Mouse (Mus musculus) megakaryocyte, embryonic 14.5 days (primary cell): ENCODE results near the gene Ice2. TPM values are rescaled to one million over a fixed set of nuclear protein-coding genes. Genes with fewer than 3 reads are reported as not detected.

Source experiments
- H3K27me3 ChIP-seq: replicated peaks from 2 replicates; pipeline ENCODE3; 2012; ENCODE audit warnings: inconsistent platforms
- H3K36me3 ChIP-seq: replicated peaks from 2 replicates; pipeline ENCODE3; 2012; ENCODE audit warnings: low read length, inconsistent platforms, mixed read lengths
- H3K4me1 ChIP-seq: 2 replicates; pipeline ENCODE4 v1.6.1; 2012; ENCODE audit warnings: inconsistent platforms
- H3K4me3 ChIP-seq: replicated peaks from 2 replicates; pipeline ENCODE3; 2012; ENCODE audit warnings: moderate library complexity, mild to moderate bottlenecking, inconsistent platforms
- H3K9me3 ChIP-seq: 2 replicates; pipeline ENCODE4 v1.6.1; 2012; ENCODE audit warnings: inconsistent platforms
- FLI1 ChIP-seq: IDR thresholded peaks from 2 replicates; pipeline ENCODE4 v1.6.1; 2012; ENCODE audit warnings: low read length, inconsistent platforms, mixed read lengths
- GATA1 ChIP-seq: IDR thresholded peaks from 3 replicates; pipeline ENCODE4 v1.6.1; 2012; ENCODE audit warnings: mixed read lengths, low read length, inconsistent platforms, borderline replicate concordance
- polyA plus RNA-seq: library from polyadenylated mRNA; stranded (reverse); fragments of >175 nt; gene quantifications from 2 replicates; pipeline ENCODE4 v1.2.3, GENCODE M21; 2012; ENCODE audit warnings: low replicate concordance; ENCODE audit not compliant: insufficient read depth

The Ice2 gene
- polyA plus RNA-seq, 1 experiment = 0.39 TPM

- H3K36me3 ChIP-seq = no peaks in the 10 kb centered on the region
- TF ChIP-seq GATA1 = no peak
- TF ChIP-seq FLI1 = no peak
- H3K4me1 ChIP-seq = peaks cover 25% of the 10 kb centered on the region
- H3K4me3 ChIP-seq = no peak overlapping the region
- 0 out of 2 replicates have a peak, but pooled peaks cover under 1% of the 10 kb centered on the region for H3K9me3 ChIP-seq
- H3K27me3 ChIP-seq = no peaks in the 10 kb centered on the region
These were observed 3.5 kb upstream of the Ice2 start for GRCm38 (mm10) chr9:69394234-69394633.

- Histone ChIP-seq H3K4me1 (peaks cover 27% of the 10 kb centered on the region), H3K4me3 (peak overlapping the region; percentile 97), H3K9me3 (no peaks in the 10 kb centered on the region), H3K36me3 (peaks cover 13% of the 10 kb centered on the region), H3K27me3 (no peaks in the 10 kb centered on the region)
- TF ChIP-seq GATA1 (no peak), FLI1 (no peak)
These were observed 310 bp upstream of the Ice2 start for GRCm38 (mm10) chr9:69397432-69397759.

- H3K4me1 ChIP-seq = peaks cover 27% of the 10 kb centered on the region
- peak overlapping the region; percentile 97 for H3K4me3 ChIP-seq
- H3K27me3 ChIP-seq = no peaks in the 10 kb centered on the region
- H3K9me3 ChIP-seq = no peaks in the 10 kb centered on the region
- H3K36me3 ChIP-seq = peaks cover 14% of the 10 kb centered on the region
- TF ChIP-seq GATA1 = no peak
- no peak for TF ChIP-seq FLI1
These were observed 746 bp downstream of the Ice2 start for GRCm38 (mm10) chr9:69398453-69398850.

GRCm38 (mm10) chr9:69404671-69405070 is 7.0 kb downstream of the Ice2 start:
- H3K27me3 ChIP-seq = no peaks in the 10 kb centered on the region
- TF ChIP-seq FLI1 (no peak), GATA1 (no peak)
- H3K9me3 ChIP-seq = no peaks in the 10 kb centered on the region
- 0 out of 2 replicates have a peak, but pooled peaks cover under 1% of the 10 kb centered on the region for H3K4me1 ChIP-seq
- no peak overlapping the region for H3K4me3 ChIP-seq
- peaks cover 47% of the 10 kb centered on the region for H3K36me3 ChIP-seq

- H3K4me3 ChIP-seq = no peak overlapping the region
- H3K9me3 ChIP-seq = no peaks in the 10 kb centered on the region
- H3K27me3 ChIP-seq = no peaks in the 10 kb centered on the region
- TF ChIP-seq GATA1 (no peak), FLI1 (no peak)
- no peaks in the 10 kb centered on the region for H3K4me1 ChIP-seq
- peaks cover 91% of the 10 kb centered on the region for H3K36me3 ChIP-seq
These were observed 21.8 kb downstream of the Ice2 start for GRCm38 (mm10) chr9:69419476-69419875.

- no peaks in the 10 kb centered on the region for H3K27me3 ChIP-seq
- H3K36me3 ChIP-seq = peaks cover 74% of the 10 kb centered on the region
- no peaks in the 10 kb centered on the region for H3K9me3 ChIP-seq
- no peaks in the 10 kb centered on the region for H3K4me1 ChIP-seq
- H3K4me3 ChIP-seq = no peak overlapping the region
- TF ChIP-seq FLI1 = no peak
- no peak for TF ChIP-seq GATA1
These were observed 32.8 kb downstream of the Ice2 start for GRCm38 (mm10) chr9:69430531-69430930.

- H3K36me3 ChIP-seq = peaks cover 59% of the 10 kb centered on the region
- no peaks in the 10 kb centered on the region for H3K4me1 ChIP-seq
These were observed 34.3 kb downstream of the Ice2 start for GRCm38 (mm10) chr9:69431863-69432555.

GRCm38 (mm10) chr9:69435194-69435593 is 37.5 kb downstream of the Ice2 start:
- TF ChIP-seq GATA1 (no peak), FLI1 (no peak)
- Histone ChIP-seq H3K9me3 (no peaks in the 10 kb centered on the region), H3K4me3 (no peak overlapping the region), H3K4me1 (peaks cover 5% of the 10 kb centered on the region; the same call in 1 of the 2 replicates), H3K36me3 (peaks cover 31% of the 10 kb centered on the region), H3K27me3 (no peaks in the 10 kb centered on the region)

More at GRCm38 (mm10) chr9:69431863-69432555, 34.3 kb downstream of the Ice2 start:
- no peak overlapping the region for H3K4me3 ChIP-seq
- TF ChIP-seq FLI1 (no peak), GATA1 (no peak)
- no peaks in the 10 kb centered on the region for H3K9me3 ChIP-seq
- no peaks in the 10 kb centered on the region for H3K27me3 ChIP-seq

- peaks cover 26% of the 10 kb centered on the region for H3K36me3 ChIP-seq
- no peaks in the 10 kb centered on the region for H3K27me3 ChIP-seq
- TF ChIP-seq FLI1 (no peak), GATA1 (no peak)
- H3K4me3 ChIP-seq = no peak overlapping the region
- H3K4me1 ChIP-seq = peaks cover 5% of the 10 kb centered on the region; the same call in 1 of the 2 replicates
- no peaks in the 10 kb centered on the region for H3K9me3 ChIP-seq
These were observed 38.0 kb downstream of the Ice2 start for GRCm38 (mm10) chr9:69435662-69436061.

GRCm38 (mm10) chr9:69439805-69440357 is 42.2 kb downstream of the Ice2 start:
- TF ChIP-seq GATA1 = no peak
- TF ChIP-seq FLI1 = no peak
- Histone ChIP-seq H3K4me3 (peak overlapping the region; percentile 76), H3K36me3 (no peaks in the 10 kb centered on the region), H3K27me3 (no peaks in the 10 kb centered on the region), H3K4me1 (peaks cover 5% of the 10 kb centered on the region; the same call in 1 of the 2 replicates), H3K9me3 (no peaks in the 10 kb centered on the region)
